Mouse (Mus musculus) ES-Bruce4 (cell line): ENCODE measurements around the gene Tmprss11c.

Source experiments
- CTCF ChIP-seq: IDR thresholded peaks from one replicate; pipeline ENCODE4 v1.8.1; 2011; ENCODE audit warnings: low read depth, low read length
- EP300 ChIP-seq: IDR thresholded peaks from 2 replicates; pipeline ENCODE4 v1.6.1; 2011; ENCODE audit warnings: low read depth, low read length; ENCODE audit not compliant: insufficient read depth
- POLR2A ChIP-seq: IDR thresholded peaks from one replicate; pipeline ENCODE4 v1.8.1; 2011; ENCODE audit warnings: low read length; ENCODE audit not compliant: insufficient read depth

DNA sequence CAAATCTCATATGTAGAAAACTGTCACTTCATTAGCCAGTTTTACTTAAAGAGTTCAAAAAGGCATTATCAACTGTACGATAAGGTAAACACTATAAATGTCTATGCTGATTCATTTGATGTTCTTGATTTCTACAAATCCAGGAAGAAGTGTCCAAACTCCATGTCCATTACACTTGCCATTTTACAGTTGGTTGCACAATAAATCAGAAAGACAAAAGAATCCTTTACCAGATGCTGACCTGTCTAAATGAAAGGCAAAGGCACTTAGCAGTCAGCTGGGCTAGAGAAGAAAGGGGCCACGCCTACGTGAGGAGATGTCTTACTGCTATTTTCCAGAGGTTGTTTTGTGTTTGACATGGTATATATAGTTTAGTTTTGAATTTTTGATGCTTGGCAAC, 44.8 kb downstream of the Tmprss11c start:
- TF ChIP-seq CTCF: no peak
- no peak for TF ChIP-seq POLR2A
- no peak for TF ChIP-seq EP300
